Mouse (Mus musculus) stomach, postnatal 0 days (tissue): ENCODE measurements at regions not wholly inside any gene's neighbourhood (a gene's known extent, or its start where the extent isn't known, plus 50 kb on each side); places are given as distances from the start of the nearest gene placed in this dataset.

Experiments
- CTCF ChIP-seq: IDR thresholded peaks from 2 replicates; pipeline ENCODE4 v1.5.1; 2016; ENCODE audit warnings: antibody characterized with exemption, low read depth, mild to moderate bottlenecking, moderate library complexity
- EP300 ChIP-seq: optimal IDR thresholded peaks from 2 replicates; pipeline ENCODE3; 2016; ENCODE audit warnings: antibody characterized with exemption

DNA sequence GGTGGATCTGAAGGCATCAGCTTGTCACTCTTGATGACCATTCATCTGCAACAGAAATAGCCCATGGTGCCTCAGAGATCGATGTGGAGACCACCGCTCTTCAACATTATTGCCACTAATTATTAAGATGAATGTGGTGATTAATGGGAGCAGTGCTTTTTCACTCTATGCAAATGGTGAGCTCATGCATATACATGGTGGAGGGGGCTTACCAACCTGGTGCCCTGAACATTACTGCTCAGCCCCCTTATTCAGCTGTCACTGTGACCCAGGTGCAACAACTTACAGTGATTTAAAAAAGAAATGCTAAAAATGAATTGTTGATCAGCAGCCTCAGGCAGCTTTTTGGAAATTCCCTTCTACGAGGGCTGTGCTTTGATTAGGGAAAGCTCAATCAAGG, 334.9 kb upstream of the Meis1 start:
- TF ChIP-seq CTCF (no peak), EP300 (no peak)
